Mouse (Mus musculus) heart, adult 10 weeks (tissue): ENCODE measurements around the gene Lyrm4. TPM values are rescaled to one million over a fixed set of nuclear protein-coding genes. Genes with fewer than 3 reads are reported as not detected.

Source experiments
- polyA plus RNA-seq: library from polyadenylated mRNA; stranded (reverse); fragments of 350-450 nt; fragmentation: Illumina TruSeq; extraction: RNeasy Lipid Tissue Mini Kit (QIAGEN cat#74804); gene quantifications from one replicate; pipeline ENCODE4 v1.2.3, GENCODE M21; 2014; ENCODE audit warnings: low read depth, low replicate concordance

The Lyrm4 gene
- 10.4 TPM for polyA plus RNA-seq

DNA sequence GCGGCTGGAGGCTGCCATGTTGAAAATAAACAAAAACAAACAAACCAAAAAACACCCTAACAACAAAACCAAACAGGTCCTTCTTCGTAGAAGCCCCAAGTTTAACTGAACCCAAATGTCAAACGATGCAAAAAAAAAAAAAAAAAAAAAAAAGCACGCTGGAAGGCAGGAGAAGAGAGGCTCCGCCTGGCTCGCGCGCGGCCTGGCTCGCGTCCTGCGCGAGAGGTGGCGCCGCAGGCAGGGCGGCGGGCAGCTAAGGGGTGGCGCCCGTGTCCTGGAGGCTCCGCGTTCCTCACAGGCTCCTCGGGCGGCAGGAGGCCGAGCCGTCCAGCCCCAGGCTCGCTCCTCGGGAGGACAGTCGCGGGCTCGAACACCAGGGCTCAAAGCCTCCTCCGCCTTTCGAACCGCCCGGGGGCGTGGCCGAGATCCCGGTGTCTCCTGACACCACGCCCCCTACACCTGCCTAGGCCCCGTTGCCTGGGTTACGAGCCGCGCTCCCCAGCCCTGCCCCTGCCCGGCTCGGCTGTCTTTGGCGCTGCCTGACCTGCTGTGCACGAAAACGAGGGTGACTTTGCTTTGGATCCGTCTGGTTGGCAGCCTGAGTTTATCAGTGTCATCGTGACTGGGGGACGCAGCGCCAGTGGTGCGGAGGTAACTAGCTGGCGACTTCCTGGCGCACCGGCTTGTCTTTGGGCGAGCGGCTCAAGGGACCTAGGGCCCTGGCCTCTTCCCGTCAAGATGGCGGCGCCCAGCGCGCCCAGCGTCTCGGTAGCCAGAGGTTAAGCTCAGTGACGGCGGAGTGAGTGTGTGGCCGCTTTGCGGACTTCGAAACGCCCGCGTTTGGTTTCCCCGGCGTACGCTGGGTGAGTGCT is at the start of gene Lyrm4, which contains the start of gene Fars2:
TSS of gene Lyrm4 (minus strand) at position 384 of the 872 bp plus-strand sequence.
TSS of gene Fars2 (plus strand) at position 270 of the 872 bp plus-strand sequence.

DNA sequence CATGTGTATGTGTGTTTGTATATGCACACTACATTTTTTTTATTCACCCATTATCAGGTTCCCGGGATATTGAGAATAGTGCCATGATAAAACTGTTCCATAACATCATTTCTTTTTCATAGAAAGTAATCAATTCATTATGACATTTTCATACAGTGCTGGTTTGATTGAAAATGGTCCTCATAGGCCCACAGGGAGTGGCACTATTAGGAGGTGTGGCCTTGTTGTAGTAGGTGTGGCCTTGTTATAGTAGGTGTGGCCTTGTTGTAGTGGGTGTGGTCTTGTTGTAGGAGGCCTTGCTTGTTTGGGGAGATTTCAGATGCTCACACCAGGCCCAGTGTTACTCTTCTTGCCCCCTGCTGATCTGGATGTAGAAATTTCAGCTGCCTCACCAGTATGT is 158.8 kb downstream of the Lyrm4 start, which contains the start of gene Ppp1r3g:
TSS of gene Ppp1r3g (plus strand) at position 301 of the 400 bp plus-strand sequence.

Other genes with a start within 250 kb of the Lyrm4 start
- 10.1 TPM for gene Rpp40, start 211.2 kb downstream of the Lyrm4 start, polyA plus RNA-seq
- gene Ppp1r3g, start 158.7 kb downstream of the Lyrm4 start, polyA plus RNA-seq, result 0.60 TPM
- 62.0 TPM for gene Fars2, start 114 bp downstream of the Lyrm4 start, polyA plus RNA-seq